Mouse (Mus musculus) T-helper 1 cell (primary cell): ENCODE data around the gene Yars.

Experiments
- in situ Hi-C: fragments of 300-600 bp; cut with MboI, MseI; formaldehyde crosslinking; loops from one replicate; pipeline ENCODE4 v1.15.1; 2025; ENCODE audit warnings: high pct_unique_total_duplicates

Yars gene

DNA sequence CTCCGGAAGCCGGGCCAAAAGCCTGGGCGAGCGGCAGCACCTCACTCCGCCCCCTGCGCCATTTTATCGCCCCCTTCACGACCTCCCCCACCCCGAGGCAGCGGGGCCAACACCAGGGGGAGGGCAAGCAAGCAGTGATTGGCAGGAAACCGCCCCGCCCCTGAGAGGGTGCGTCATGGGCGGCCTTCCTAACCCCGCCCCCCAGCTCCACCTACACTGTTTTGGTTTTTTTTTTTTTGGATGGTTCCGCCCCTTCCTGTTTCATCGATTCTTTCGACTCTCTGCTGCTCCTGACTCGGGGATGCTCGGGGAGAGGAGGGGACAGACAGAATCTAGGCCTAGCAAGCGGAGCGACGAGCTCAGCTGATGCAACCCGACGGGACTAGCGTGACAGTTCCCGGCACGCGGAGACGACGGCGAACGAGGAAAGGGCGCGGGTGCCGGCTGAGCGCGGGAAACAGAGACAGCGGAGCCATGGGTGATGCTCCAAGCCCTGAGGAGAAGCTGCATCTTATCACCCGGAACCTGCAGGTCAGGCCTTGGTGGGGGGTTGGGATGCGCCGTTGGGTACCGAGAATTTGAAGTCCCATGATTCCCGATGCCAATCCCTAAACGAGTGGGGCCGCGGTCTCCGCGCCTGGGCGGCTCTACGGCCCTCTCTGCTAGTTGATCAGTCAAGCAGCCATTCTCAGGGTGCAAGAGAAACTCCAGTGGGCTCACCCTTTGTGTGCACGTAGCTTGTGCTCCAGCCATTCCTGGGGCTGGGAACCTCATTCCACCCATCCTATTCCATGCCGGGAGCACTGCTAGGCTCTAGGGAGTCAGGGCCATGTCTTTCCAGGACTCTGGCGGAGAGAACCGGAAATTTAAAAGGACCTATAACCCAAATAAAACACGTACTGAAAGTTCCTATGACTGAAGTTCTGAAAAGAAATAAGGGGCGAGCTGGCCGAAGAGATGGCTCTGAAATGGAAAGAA lies at the start of gene Yars, which contains the start of gene S100pbp:
Yars (plus strand) TSS at position 219 of the 978 bp plus-strand sequence.
S100pbp (minus strand) TSS at position 186 of the 978 bp plus-strand sequence.
- in situ Hi-C loops = no loop called here

DNA sequence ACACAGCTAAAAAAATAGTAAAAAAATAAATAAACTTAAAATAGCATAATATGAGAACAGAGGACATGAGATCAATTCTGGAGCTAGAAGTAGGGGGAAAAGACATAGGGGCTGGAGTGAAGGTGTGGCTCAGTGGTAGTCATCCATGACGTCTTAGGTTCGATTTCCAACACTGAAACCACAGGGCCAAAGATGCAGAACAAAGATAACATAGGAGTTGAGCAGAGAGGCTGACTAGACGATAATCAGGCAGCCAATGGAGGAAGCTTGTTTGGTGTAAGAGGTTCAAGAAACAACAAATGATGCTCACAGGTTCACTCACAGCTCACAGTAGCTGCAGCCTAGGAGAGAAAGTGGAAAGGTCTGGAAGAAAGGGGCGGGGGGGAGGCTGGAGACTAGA lies 48.8 kb upstream of the Yars start:
- in situ Hi-C loops = no loop called here

- in situ Hi-C loops = no loop called here
Observed at GRCm38 (mm10) chr4:129141560-129142438, 47.8 kb upstream of the Yars start.

DNA sequence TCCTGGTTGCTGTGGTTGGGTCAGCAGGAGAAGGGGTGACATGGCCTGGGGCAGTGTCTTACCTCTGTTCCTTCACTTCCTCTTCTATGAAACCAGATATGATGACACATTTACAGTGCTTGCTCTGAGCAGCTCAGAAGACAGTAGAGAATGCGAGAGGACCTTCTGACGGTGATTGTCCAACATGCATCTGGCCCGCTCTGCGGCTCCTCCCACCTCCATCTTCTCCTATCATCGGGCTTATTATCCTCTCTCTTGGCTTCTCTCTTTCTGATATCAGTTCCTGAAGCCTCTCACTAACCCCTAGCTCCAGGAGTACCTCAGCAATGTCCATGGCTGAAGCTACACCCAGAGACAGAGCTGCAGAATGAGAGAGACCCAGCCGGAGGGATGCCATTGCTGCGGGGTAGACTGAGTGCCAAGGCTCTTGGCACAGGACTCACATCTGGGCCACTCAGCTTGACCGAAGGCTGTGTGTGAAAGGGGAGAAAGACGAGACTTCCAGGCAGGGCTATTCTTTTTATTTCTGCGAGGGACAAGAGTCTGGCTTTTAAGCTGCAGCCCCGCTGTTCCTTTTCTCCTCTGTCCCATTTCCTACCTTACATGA lies 47.0 kb upstream of the Yars start:
- in situ Hi-C loops = no loop called here

DNA sequence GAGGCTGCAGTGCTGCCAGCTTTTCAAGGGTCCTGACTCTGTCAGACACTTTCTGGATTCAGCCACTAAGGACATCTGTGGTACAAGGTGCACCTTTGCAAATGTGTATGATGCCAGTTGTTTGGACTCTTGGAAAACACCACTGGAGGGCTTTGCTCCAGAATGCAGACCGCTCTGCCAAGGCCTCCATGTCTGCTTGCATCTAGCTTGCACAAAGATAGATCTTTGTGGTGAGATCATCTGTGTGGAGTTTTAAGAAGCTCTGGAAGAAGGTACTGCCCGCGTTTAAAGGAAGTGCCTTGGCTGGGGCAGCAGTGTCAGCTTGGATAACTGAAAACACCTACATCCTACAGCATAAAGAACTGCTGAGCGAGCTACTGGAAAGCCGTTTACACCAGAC lies 46.1 kb upstream of the Yars start:
- in situ Hi-C loops = no loop called here

DNA sequence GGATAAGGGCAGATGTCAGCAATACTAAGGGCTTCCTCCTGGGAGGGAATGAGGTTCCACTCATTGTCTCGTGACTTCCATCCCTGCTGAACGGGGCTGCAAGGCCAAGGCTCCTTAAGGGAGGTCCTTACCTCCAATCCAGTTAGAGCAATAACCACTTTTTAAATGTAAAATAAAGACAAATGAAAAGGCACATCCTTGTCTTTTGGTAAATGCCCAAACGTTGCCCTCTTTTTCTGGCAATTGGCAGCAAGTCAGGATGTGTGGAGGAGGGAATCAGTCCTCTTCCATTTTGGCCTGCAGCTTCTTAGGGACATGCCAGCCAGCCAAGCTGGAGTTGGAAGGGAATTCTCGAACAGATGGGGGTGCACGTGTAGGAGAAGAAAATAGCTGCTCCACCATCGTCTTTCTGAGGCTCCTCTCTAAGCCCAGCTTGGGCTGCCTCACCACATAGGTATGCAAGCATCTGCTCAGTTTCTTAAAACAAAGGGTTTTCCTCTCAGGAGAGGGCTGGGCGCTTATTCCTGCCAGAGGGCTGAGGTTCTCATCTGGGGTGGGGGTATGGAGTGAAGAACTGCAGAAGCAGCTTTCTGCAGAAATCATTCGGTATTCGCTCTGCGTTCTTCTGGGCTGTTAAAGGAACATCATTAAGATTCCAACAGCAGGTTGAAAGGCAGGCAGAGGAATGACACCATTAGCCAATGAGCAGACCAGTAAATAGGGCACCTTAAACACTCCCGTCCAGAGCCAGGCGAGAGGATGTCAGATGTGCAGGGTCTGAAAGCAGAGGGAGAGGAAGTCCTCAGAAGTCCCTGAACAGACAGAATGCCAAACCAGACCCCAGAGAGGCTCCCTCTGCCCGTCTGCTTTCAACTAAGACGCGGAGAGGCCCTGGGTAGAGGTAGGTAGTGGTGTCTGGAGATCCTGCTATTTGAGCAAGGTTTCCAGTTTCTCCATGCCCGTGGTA lies 44.9 kb upstream of the Yars start:
- in situ Hi-C loops = no loop called here

DNA sequence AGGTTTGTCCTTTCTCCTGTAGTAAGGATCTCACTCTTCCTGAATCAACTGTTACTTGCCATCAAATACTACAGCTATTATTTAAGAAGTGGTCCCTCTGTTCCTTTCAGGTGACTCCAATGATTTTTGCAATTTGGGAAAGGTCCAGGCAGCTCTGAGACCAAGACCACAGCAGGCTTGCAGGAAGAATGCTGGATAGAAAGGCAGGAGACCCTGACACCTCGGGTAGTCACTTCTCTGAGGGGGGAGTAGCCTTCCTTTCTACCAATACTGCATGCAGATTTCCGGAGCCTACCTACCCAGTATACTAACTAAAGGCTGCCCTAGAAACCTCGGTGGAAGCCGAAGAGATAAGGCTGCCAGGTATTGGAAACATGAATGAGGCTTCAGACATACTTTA lies 44.1 kb upstream of the Yars start:
- in situ Hi-C loops = no loop called here

- in situ Hi-C loops = no loop called here
Observed at GRCm38 (mm10) chr4:129145943-129146342, 43.6 kb upstream of the Yars start.

DNA sequence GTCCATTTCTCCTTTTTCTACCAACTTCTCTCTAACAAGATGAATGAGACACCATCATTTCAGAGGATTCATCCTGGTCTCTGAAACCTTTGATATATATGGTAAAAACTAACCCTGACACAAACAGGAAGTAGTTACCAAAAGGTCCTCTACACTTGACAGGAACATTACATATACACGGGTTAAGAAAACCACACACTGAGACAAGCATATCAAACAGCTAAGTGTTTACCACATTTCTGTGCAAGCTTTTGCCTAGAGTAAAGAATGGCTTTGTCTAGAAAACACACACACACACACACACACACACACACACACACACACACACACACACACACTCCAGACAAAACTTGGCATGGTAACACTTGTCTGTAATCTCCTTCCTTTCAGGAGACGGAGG lies 43.2 kb upstream of the Yars start:
- in situ Hi-C loops = no loop called here

GRCm38 (mm10) chr4:129147552-129148103 lies 41.9 kb upstream of the Yars start:
- in situ Hi-C loops = no loop called here

- in situ Hi-C loops = no loop called here
Observed at GRCm38 (mm10) chr4:129149321-129149720, 40.2 kb upstream of the Yars start.

DNA sequence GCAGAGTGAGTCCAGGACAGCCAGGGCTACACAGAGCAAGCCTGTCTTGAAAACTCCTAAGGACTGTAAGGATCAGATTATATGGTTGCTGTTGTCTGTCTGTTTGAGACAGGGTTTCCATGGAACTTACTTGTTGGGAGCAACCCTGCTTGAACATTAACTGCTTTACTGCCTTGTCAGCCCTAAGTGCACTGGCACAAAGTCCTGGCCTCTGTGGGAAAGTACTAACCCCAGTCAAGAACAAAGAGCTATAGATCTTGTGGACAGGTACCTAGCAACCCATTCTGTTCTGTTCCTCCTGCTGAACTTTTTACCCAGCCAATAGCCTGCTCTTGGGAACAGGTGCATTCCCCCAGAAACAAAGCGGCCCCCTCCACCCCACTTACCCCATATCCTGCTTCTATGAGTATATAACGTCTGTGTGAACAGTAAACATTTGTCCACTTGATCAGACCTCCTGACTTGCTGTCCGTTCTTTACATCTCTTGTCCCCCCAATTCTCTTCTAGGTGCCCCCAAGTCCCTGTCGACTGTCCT lies 38.2 kb upstream of the Yars start:
- in situ Hi-C loops = no loop called here

- in situ Hi-C loops = no loop called here
Observed at GRCm38 (mm10) chr4:129157541-129157940, 32.0 kb upstream of the Yars start.

DNA sequence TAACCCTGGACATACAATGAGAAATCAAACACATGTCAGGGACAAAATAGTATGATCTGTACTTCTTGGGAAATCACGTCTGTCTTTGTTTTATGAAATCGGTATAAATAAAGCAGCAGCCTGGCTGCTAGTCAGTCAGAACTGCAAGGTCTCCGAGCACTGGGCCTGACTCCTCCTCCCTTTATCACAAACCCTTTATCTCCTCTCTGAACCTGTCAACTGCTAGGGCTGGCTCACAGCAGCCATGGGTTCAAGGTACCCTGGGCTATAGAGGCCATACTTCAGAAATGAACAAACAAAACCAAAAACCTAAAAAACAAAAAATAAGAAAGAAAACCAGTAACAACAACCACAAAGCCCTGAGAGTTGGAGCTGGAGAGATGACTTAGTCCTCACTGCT lies 31.0 kb upstream of the Yars start:
- in situ Hi-C loops = no loop called here

GRCm38 (mm10) chr4:129161076-129161475 lies 28.5 kb upstream of the Yars start:
- in situ Hi-C loops = no loop called here

DNA sequence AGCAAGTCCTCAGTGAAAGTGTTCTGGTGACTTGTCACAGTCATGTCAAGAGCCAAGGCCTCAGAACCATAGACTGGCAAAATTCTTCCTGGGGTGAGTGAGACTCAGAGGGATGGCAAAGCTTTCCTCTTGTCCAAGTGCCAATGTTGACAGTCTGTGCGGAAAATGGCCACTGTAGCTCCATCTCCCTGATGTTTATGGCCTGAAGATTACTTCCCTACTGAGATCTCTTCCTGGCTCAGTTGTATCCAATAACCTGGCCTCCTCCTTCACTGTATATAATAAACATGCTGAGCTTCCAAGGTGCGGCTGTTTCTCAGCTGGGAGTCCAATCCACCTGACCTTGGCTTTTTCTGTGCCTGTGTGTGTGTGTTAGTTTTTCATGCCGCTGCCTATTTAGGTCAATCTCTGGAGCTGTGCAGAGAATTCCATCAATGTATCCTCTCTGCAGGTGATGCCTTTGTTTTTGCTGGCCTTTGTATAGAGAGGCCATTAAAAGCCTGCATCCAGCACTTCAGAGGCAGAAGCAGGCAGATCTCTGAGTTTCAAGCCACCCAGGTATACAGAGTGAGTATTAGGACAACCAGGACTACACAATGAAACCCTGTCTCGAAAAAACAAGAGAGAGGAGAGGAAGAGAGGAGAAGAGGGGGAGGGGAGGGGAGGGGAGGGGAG lies 27.8 kb upstream of the Yars start:
- in situ Hi-C loops = no loop called here

DNA sequence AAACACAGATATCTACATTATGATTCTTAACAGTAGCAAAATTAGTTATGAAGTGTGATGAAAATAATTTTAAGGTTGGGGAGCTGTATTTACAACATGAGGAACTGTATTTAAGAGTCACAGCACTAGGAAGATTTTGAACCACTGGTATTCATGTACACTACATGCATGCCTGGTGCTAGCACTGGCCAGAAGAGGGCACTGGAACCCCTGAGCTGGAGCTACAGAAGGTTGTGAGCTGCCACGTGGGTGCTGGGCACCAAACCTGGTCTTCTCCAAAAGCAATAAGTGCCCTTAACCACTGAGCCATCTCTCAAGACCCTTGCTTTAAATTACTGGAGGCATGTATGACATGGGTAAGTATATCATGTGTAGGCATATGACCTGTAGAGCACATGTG lies 17.0 kb upstream of the Yars start:
- in situ Hi-C loops = no loop called here

- in situ Hi-C loops = no loop called here
Observed at GRCm38 (mm10) chr4:129179560-129179959, 10.0 kb upstream of the Yars start.

DNA sequence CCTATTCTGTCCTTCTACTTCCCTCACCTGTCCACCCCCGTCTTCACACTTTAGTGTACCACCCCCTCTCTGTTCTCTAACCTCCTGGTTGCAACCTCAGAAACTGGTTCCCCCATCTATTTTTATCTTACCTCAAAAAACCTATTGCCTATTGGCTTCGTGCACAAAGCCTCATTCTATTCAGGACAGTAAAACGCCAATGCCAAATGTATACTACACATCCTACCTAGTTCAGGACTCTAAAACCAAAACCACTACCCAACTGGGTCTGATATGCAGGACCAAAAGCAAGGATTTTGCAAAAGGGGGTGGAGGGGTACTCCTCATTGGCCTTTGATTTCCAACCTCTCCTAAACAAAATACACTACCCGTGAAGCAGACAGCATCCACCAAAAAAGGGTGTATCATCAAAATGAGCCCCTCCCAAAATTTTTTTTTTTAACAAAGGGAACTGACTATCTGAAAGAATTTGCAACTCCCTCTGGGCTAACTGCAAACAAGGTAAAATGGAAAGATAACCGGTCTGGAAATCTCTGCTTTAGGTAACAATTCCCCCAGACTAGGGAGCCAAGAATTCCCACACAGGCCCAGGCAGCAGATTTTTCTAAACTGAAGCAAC lies 1.4 kb upstream of the Yars start:
- in situ Hi-C loops = no loop called here
